Mouse (Mus musculus) telencephalon, adult 2 months (tissue): ENCODE results near the gene Bzw2.
"Not testable (repeated sequence)": the region's sequence is repeated elsewhere in the genome, so short reads cannot be mapped to it uniquely, and the experiment has no call there.

ENCODE experiments used
- DNase-seq: peaks from one replicate; pipeline ENCODE4 v3.0.0-alpha.2; 2011; ENCODE audit warnings: low read depth, low spot score

The Bzw2 gene

GRCm38 (mm10) chr12:36157638-36158308, at the start of gene Bzw2:
Gene Bzw2 (minus strand): TSS chr12:36158080.
- DNase-seq = no peak

- DNase-seq = peak; percentile 35
Observed at GRCm38 (mm10) chr12:36207072-36207799, 49.4 kb upstream of the Bzw2 start.

GRCm38 (mm10) chr12:36205579-36206119, 47.8 kb upstream of the Bzw2 start:
- DNase-seq = not testable (repeated sequence)

GRCm38 (mm10) chr12:36194976-36195375, 37.1 kb upstream of the Bzw2 start:
- no peak for DNase-seq

DNA sequence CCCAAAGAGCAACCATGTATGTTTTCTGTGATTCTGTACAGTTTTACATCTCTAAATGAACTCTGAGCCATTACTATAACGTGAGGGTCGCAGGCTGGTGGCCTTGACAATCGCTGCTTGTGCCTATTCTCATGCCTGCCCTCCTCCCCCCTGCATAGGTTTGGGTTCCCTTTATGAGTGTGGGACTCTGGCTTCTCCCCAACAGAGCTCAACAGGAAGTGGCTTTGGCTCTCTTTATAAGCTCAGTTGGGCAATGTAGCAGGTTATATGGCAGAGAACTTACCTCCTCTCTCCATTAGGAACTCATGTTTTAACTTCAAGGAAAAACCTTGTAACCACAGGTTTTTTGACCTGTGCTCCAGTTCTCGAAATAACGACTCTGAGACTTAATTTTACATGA, 32.5 kb upstream of the Bzw2 start:
- no peak for DNase-seq

DNA sequence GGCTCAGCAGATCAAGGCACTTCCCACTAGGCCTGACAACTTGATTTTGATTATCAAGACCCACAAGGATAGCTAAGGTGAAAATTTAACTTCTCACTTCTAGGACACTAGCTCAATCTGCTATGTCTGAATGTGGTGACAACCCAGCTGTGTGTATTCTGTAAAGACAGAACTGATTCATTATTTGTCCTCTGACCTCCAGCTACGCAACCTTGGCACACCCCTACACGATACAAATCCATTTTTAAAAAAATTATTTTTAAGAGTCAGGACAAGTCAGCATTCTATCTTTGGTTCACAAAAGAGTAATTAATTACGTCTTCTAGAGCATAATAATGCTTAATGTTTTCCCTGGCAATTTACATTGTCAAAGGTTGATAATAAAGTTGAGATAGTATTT, 31.7 kb upstream of the Bzw2 start:
- no peak for DNase-seq

DNA sequence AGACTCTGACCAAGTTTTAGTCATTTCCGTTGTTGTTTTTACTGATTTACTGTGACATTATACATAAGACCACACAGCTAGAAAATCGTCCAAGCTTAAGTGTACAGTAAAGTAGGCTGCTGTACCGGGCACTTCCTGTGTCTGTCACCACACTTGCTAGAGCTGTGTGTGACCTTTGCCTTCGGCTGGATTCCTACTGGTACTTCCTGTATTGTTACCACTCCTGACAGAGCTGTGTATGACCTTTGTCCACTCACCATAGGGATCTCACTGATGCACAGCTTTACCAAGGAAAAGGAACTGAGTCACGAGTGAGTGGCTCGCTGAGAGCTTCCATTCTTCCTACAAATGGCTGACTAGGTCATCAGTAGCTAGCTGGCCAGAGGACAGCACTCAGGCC, 29.2 kb upstream of the Bzw2 start:
- no peak for DNase-seq

DNA sequence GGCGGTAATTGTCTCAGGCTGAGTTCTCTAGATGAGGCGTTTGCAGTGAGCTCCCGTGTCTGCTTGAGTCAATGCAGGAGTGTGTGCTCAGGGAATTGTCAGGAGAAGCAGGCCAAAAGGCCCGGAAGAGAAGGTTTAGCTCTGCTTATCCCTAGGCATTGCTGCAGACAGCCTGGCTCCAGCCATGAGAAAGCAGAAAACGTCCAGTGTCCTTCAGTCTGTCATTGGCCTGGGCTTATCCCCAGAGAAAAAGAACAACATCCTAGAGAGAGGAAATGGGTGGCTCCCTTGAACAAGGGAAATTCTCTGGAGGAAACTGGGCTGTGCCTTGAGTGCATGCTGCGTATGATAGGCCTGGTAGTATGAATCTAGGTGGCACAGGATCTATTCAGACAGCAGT, 24.7 kb upstream of the Bzw2 start:
- no peak for DNase-seq

DNA sequence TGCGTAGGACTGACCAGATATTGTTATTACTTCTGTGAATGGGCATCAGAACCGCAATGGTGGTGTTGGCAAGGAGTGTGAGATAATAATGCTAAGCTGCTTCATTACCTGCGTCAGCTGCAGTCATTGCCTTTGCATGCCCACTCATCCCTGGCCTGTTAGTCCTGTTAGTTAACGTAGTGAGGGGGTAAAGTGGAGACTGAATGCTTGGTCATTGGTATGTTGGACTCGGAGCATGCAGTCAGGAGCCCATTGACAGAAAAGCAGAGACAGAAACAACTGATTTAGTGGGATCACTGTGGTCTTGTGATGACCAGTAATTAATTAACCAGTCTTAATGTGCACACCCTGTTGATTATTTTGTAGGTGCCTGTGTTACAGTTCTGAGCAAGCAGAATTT, 19.3 kb upstream of the Bzw2 start:
- DNase-seq = no peak

- no peak for DNase-seq
Observed at GRCm38 (mm10) chr12:36165299-36165698, 7.4 kb upstream of the Bzw2 start.

DNA sequence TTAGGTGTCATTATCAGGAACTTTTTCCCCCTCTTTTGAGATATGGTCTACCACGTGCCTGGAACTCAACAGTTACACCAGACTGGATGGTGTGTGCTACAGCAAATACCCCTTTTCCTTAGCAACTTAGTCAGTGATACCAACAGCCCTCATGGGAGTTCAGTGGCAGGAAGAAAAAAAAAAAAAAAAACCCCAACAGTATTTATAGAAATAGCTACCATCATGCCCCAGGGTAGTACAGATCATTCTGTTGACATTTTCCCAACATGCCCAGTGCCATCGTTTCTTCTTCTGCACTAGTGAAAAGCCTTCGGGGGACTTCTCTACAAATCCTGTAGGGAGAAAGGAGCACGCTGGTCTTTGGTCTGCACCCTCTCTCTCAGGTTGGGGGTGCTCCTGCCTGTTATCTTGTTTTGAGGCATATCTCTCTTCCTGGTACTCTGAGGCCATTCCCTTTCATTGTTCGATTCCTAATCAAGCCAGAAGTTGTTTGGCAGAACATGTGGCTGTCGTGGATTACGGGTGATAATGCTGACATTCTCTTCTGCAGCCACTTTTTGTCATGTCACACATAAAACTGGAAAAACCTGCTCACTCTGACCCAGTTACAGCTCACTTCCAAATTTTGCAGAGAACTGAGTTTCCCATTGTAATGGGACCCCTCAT, 6.4 kb upstream of the Bzw2 start:
- DNase-seq = no peak

DNA sequence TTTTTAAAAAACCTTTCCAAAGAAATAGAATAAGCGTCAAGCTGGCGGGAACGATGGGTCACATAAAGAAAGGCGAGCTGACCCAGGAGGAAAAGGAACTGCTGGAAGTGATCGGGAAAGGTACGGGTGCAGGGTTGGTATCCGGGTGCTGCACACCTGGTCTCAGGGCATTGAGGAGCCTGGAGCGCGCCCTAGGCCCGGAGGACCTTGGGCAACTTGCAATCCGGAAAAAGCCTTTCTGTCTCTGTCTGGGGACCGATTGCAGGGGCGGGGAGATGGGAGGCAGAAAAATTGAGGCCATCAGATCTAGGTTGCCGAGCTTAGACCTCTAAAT, 609 bp downstream of the Bzw2 start:
- no peak for DNase-seq

DNA sequence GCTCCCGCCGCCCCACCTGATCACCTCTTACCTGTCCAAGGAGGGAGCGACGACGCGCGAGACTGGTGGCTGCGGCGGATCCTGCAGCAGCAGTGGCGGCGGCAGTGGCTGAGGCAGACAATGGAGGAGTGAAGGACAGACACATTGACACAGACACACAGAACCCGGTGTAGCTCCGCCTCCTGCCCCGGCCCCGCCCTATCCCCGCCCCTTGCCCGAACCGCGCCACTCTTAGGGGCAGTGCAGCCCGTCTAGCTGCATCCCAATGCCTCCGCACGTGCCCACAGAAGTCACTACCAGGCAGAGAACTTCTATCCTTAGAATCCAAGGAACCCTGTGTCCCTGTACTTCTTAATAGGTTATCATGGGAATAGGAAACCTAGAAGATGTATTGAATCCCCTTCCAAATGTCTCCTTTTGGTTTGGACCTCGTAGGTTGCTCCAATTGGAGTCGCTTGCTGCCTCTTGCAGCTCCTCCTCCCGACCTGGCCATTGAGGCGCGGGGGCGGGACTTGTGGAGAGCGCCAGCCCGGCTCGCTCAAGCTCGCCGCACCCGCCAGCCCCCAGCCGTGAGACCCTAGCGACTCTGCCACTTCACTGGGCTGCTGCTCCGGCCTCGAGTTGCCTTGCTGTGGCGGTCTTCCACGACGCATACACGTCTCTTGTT, 1.1 kb downstream of the Bzw2 start, which contains the start of gene Ankmy2:
Gene Ankmy2 (plus strand): TSS at position 478 of the 667 bp plus-strand sequence.
- DNase-seq = peak; percentile 94

- no peak for DNase-seq
Observed at GRCm38 (mm10) chr12:36156101-36156636, 1.7 kb downstream of the Bzw2 start.

- no peak for DNase-seq
Observed at GRCm38 (mm10) chr12:36155141-36155641, 2.7 kb downstream of the Bzw2 start.

- DNase-seq = no peak
Observed at GRCm38 (mm10) chr12:36150737-36151136, 7.1 kb downstream of the Bzw2 start.

DNA sequence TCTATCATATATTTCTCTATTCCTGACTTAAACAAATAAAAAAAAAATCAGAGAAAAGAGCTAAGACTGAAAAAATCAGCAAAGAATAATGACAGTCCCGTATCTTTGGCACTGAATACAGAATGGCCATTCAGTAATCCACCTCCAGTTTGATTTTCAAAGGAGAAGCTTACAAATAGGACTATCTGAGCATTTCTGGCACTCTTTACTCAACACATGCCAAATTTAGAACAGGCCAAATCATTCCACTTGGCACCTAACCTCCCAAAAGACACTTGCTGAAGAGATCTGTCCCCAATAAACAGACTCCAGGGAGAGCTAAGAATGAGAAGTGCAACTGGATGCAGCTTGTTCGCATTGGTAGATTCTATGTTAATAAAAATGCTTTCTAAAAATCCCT, 7.6 kb downstream of the Bzw2 start:
- no peak for DNase-seq

DNA sequence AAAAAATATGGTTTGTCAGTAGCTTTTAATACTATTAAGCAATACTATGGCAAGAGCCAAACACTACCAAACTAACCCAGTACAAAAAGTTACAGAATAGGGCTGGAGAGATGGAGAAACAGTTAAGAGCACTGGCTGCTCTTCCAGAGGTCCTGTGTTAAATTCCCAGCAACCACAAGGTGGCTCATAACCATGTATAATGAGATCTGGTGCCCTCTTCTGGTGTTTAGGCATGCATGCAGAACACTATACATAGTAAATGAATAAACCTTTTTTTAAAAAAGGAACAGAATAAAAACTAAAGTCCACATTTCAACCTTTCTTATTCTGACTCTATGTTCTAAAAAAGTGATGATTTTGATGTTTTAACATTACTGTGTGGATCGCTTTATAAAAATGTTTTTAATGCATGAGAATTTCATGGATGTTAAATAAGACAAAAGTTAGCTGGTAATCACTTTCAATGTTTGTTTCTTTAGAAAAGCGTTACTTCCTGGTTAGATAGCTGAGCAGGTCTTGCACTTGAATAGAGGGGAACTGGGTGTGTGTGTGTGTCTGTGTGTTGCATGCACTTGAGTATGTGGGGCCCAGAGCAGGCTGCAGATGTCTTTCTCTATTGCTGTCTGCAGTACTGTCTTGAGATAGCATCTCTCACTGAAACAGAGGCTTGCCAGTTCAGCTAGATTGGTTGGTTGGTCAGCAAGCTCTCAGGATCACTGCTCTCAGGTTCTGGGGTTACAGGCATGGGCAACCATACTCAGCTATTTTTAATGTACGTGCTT, 11.5 kb downstream of the Bzw2 start:
- DNase-seq = no peak

DNA sequence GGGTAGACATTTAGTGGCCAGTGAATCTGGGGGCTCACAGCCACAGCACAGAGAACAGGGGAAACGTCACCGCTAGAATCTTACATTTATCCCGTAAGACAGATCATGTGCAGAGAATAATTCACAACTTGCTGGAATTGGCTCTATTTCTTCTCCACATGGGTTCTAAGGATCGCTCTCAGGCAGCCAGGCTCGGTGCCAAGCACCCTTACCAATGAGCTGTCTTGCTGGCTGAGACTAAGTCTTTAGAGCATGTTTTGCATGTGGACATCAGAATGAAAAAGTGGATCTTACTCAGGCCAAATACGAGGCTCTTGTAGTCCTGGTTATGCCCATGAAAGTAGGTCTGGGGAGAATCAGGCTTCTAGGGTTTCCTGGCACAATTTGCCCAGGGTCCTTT, 17.5 kb downstream of the Bzw2 start:
- DNase-seq = no peak

GRCm38 (mm10) chr12:36137192-36137591, 20.7 kb downstream of the Bzw2 start:
- no peak for DNase-seq

GRCm38 (mm10) chr12:36136285-36136684, 21.6 kb downstream of the Bzw2 start:
- no peak for DNase-seq
